Mouse (Mus musculus) limb, embryonic 11.5 days (tissue): ENCODE measurements around the gene Arsa. TPM values are rescaled to one million over a fixed set of nuclear protein-coding genes. Genes with fewer than 3 reads are reported as not detected.

Experiments
- ATAC-seq: fragments of 200-750 bp; cut with Nextera tagmentation; 2 replicates; pipeline ENCODE4 v1.8.0; 2017; ENCODE audit warnings: low read depth; ENCODE audit not compliant: insufficient number of reproducible peaks, low FRiP score, low TSS enrichment
- DNase-seq: peaks from one replicate; pipeline ENCODE4 v3.0.0-alpha.2; 2015; ENCODE audit warnings: low spot score
- H3K27ac ChIP-seq: fragments of 300-500 bp; sonication (generic); replicated peaks from 2 replicates; pipeline ENCODE4 v1.5.1; 2014; ENCODE audit warnings: low read depth, mild to moderate bottlenecking, low read length
- H3K27me3 ChIP-seq: fragments of 300-500 bp; sonication (generic); 2 replicates; pipeline ENCODE4 v1.6.1; 2014; ENCODE audit warnings: mild to moderate bottlenecking, low read length, mixed read lengths; ENCODE audit not compliant: control insufficient read depth, insufficient read depth
- H3K36me3 ChIP-seq: fragments of 300-500 bp; sonication (generic); 2 replicates; pipeline ENCODE4 v1.6.1; 2014; ENCODE audit warnings: mild to moderate bottlenecking, low read length, moderate library complexity, mixed read lengths; ENCODE audit not compliant: control insufficient read depth, insufficient read depth
- H3K4me1 ChIP-seq: fragments of 300-500 bp; sonication (generic); 2 replicates; pipeline ENCODE4 v1.6.1; 2014; ENCODE audit warnings: low read length, mixed read lengths; ENCODE audit not compliant: control insufficient read depth, insufficient read depth
- H3K4me2 ChIP-seq: fragments of 300-500 bp; sonication (generic); 2 replicates; pipeline ENCODE4 v1.6.1; 2014; ENCODE audit warnings: low read depth, mild to moderate bottlenecking, moderate library complexity; ENCODE audit not compliant: severe bottlenecking
- H3K4me3 ChIP-seq: fragments of 300-500 bp; sonication (generic); 2 replicates; pipeline ENCODE4 v1.5.1; 2014; ENCODE audit warnings: low read depth, low read length
- H3K9ac ChIP-seq: fragments of 300-500 bp; sonication (generic); 2 replicates; pipeline ENCODE4 v1.6.1; 2014; ENCODE audit warnings: mild to moderate bottlenecking, low read length
- H3K9me3 ChIP-seq: fragments of 300-500 bp; sonication (generic); 2 replicates; pipeline ENCODE4 v1.6.1; 2016; ENCODE audit warnings: low read length; ENCODE audit not compliant: control insufficient read depth
- WGBS: fragments of 180-500 bp; shearing (Covaris S2); extraction: QIAGEN DNeasy Blood & Tissue Kit; methylation state at CpG from one replicate; pipeline ENCODE4 v1.1.7; 2014; 5-methylcytosine and 5-hydroxymethylcytosine counted together
- polyA plus RNA-seq: library from polyadenylated mRNA; unstranded; fragments of >200 nt; fragmentation: Nextera tagmentation; extraction: Ambion mirVana; gene quantifications from 2 replicates; pipeline ENCODE4 v1.2.1, GENCODE M21; 2014

Gene Arsa
- polyA plus RNA-seq, 1 experiment from 2014 or later = 8.4 TPM

GRCm38 (mm10) chr15:89473370-89473769 lies 3.9 kb downstream of the Arsa start:
- no peak overlapping the region for H3K9ac ChIP-seq
- H3K27me3 ChIP-seq = no peaks in the 10 kb centered on the region
- H3K36me3 ChIP-seq = no peaks in the 10 kb centered on the region
- H3K4me1 ChIP-seq = peaks cover 4% of the 10 kb centered on the region; the same call in 1 of the 2 replicates
- no peak overlapping the region for H3K4me2 ChIP-seq
- ATAC-seq (no peak), DNase-seq (no peak)
- no peak overlapping the region for H3K4me3 ChIP-seq
- no peak overlapping the region for H3K27ac ChIP-seq
- no peaks in the 10 kb centered on the region for H3K9me3 ChIP-seq
- WGBS = 86% methylated on average over 9 of the region's 9 CpGs

GRCm38 (mm10) chr15:89471476-89471875 lies 5.7 kb downstream of the Arsa start:
- ATAC-seq (no peak), DNase-seq (no peak)
- Histone ChIP-seq H3K4me2 (no peak overlapping the region), H3K27ac (no peak overlapping the region), H3K36me3 (no peaks in the 10 kb centered on the region), H3K9ac (no peak overlapping the region), H3K9me3 (no peaks in the 10 kb centered on the region), H3K4me1 (peaks cover 4% of the 10 kb centered on the region; the same call in 1 of the 2 replicates), H3K4me3 (no peak overlapping the region), H3K27me3 (no peaks in the 10 kb centered on the region)
- WGBS = 91% methylated on average over 4 of the region's 4 CpGs

DNA sequence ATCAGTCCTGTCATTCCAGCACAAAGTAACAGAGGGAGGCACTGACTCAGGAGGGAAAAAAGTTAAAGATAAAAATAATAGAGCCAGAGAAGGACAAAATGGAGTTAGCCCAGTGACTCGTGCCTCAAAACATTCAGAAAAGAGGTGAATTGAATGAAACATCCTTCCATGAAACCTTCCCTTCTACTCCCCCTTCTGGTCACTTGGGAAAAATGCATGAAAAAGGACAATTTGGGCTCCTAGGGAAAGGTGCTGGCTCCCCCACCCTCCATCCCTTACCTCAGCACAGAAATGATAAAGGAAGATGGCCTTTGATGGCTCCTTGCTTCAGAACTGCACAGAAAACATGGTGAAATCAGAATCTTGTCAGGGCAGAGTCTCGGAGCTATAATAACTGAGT lies 8.6 kb downstream of the Arsa start:
- Histone ChIP-seq H3K9me3 (no peaks in the 10 kb centered on the region), H3K27ac (no peak overlapping the region), H3K4me2 (no peak overlapping the region), H3K9ac (no peak overlapping the region), H3K4me1 (no peaks in the 10 kb centered on the region), H3K36me3 (no peaks in the 10 kb centered on the region), H3K4me3 (no peak overlapping the region), H3K27me3 (no peaks in the 10 kb centered on the region)
- no peak for DNase-seq
- no peak for ATAC-seq
- WGBS = 44% methylated on average over 2 of the region's 2 CpGs

- Histone ChIP-seq H3K9me3 (no peaks in the 10 kb centered on the region), H3K4me1 (no peaks in the 10 kb centered on the region), H3K4me3 (no peak overlapping the region), H3K27ac (no peak overlapping the region), H3K36me3 (no peaks in the 10 kb centered on the region), H3K4me2 (no peak overlapping the region), H3K27me3 (no peaks in the 10 kb centered on the region), H3K9ac (no peak overlapping the region)
- DNase-seq (no peak), ATAC-seq (no peak)
- WGBS = 12% methylated on average over 1 of the region's 1 CpGs
Measured at GRCm38 (mm10) chr15:89465052-89465451, 12.2 kb downstream of the Arsa start.

GRCm38 (mm10) chr15:89463334-89464235 lies 13.6 kb downstream of the Arsa start:
- ATAC-seq (no peak), DNase-seq (no peak)
- no peak overlapping the region for H3K4me3 ChIP-seq
- H3K9ac ChIP-seq = no peak overlapping the region
- WGBS = 57% methylated on average over 5 of the region's 5 CpGs
- no peaks in the 10 kb centered on the region for H3K9me3 ChIP-seq
- no peaks in the 10 kb centered on the region for H3K4me1 ChIP-seq
- no peaks in the 10 kb centered on the region for H3K27me3 ChIP-seq
- no peaks in the 10 kb centered on the region for H3K36me3 ChIP-seq
- no peak overlapping the region for H3K27ac ChIP-seq
- H3K4me2 ChIP-seq = no peak overlapping the region

GRCm38 (mm10) chr15:89462176-89462575 lies 15.0 kb downstream of the Arsa start:
- Histone ChIP-seq H3K9ac (no peak overlapping the region), H3K4me2 (no peak overlapping the region), H3K4me1 (no peaks in the 10 kb centered on the region), H3K27ac (no peak overlapping the region), H3K27me3 (no peaks in the 10 kb centered on the region), H3K9me3 (no peaks in the 10 kb centered on the region), H3K36me3 (no peaks in the 10 kb centered on the region), H3K4me3 (no peak overlapping the region)
- ATAC-seq (no peak), DNase-seq (no peak)
- WGBS = 75% methylated on average over 7 of the region's 7 CpGs

GRCm38 (mm10) chr15:89461321-89461720 lies 15.9 kb downstream of the Arsa start:
- WGBS = 85% methylated on average over 15 of the region's 15 CpGs
- H3K27ac ChIP-seq = no peak overlapping the region
- H3K36me3 ChIP-seq = no peaks in the 10 kb centered on the region
- H3K4me3 ChIP-seq = no peak overlapping the region
- no peak for DNase-seq
- no peak overlapping the region for H3K9ac ChIP-seq
- H3K27me3 ChIP-seq = no peaks in the 10 kb centered on the region
- H3K4me1 ChIP-seq = no peaks in the 10 kb centered on the region
- no peak for ATAC-seq
- H3K4me2 ChIP-seq = no peak overlapping the region
- no peaks in the 10 kb centered on the region for H3K9me3 ChIP-seq

DNA sequence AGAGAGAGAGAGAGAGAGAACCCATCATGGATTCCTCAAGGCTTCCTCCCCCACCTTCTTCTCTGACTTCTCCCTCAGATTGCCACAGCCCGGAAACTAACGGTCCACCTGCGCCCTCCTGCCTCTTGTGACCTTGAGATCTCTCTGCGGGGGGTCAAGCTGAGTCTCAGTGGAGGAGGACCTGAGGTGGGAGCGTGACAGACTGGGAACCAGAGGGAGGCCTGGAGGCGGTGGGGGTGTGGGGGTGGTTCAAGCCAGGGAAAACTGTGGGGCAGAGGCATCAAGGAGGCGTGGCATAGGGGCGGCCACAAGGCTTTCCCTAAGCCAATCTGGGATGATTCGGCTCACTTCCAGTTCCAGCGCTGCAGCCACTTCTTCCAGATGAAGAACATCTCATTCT lies 16.9 kb downstream of the Arsa start:
- ATAC-seq (no peak), DNase-seq (no peak)
- H3K27ac ChIP-seq = no peak overlapping the region
- H3K4me1 ChIP-seq = no peaks in the 10 kb centered on the region
- no peak overlapping the region for H3K4me3 ChIP-seq
- H3K4me2 ChIP-seq = no peak overlapping the region
- H3K9me3 ChIP-seq = no peaks in the 10 kb centered on the region
- 68% methylated on average over 10 of the region's 10 CpGs for WGBS
- H3K27me3 ChIP-seq = 0 out of 2 replicates have a peak, but pooled peaks cover under 1% of the 10 kb centered on the region
- H3K9ac ChIP-seq = no peak overlapping the region
- no peaks in the 10 kb centered on the region for H3K36me3 ChIP-seq
